Mouse (Mus musculus) spleen, postnatal 36 days (tissue): Measurements from ENCODE around the gene Col6a6.
A peak's percentile ranks its signal among the peaks of the same experiment; 100 is the strongest.

Experiments used
- DNase-seq, 2 experiments: peaks; one replicate each; pipeline ENCODE4 v3.0.0; 2022; ENCODE audit warnings: low spot score in 2 of 2, mixed read lengths in 1 of 2

Gene Col6a6

DNA sequence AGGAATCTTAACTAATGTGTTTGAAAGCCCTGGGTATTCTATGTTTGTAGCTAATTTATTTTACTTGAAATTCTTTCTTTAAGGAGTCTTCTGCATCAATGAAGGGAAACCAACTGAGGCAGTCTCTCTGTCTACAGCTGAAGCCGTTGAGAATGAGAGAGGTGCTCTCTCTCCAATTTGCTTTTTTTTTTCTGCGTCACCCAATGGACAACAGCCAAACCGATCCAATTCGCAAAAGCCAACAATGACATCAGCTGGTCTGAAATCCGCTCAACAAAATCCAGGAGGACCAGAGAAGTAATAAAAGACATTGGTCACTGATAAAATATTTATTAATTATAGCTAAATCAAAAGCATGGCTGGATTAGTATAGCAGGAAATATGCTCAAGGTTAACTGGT lies 26.5 kb downstream of the Col6a6 start:
- DNase-seq, result no peak

GRCm38 (mm10) chr9:105800286-105800685 lies 27.7 kb downstream of the Col6a6 start:
- DNase-seq, result peak; percentile 39 to 45

- no peak for DNase-seq
These were observed 31.8 kb downstream of the Col6a6 start for GRCm38 (mm10) chr9:105796137-105796536.

DNA sequence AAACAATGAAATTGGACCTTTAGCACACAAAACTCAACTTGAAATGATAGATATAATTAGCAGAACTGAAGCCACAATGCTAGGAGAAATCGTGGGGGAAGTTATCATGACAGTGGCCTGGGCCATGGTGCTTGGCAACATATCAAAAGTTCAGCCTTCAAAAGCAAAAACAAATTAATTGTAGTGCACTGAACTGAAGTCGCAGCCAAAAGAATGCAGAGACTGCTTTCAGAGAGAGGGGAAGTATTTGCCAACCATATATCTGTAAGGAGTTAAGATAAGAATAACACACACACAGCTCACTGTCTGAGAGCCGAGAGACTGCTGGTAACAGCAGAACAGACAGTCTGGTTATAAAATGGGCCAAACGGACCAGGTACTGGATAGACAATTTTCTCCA lies 33.0 kb downstream of the Col6a6 start:
- no peak for DNase-seq

DNA sequence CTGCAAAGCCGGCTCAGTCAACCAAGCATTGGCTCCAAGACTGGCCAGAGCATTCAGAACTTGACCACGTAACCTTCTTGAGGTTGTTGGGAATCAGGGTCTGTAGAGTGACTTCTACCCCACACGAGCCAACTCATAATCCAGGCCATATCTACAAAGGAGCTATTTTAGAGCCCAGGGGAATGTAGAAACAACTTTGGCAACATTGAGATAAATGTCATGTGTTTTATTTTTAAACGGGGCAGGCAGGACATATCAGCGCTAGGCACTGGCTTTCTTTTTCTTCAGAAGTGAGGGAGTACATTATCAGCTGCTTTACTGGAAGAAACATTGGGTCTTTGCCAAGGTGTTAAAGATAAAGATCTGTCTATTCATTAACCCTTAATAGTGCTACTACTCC lies 36.1 kb downstream of the Col6a6 start:
- DNase-seq, result no peak

- no peak for DNase-seq
These were observed 39.8 kb downstream of the Col6a6 start for GRCm38 (mm10) chr9:105788203-105788602.

DNA sequence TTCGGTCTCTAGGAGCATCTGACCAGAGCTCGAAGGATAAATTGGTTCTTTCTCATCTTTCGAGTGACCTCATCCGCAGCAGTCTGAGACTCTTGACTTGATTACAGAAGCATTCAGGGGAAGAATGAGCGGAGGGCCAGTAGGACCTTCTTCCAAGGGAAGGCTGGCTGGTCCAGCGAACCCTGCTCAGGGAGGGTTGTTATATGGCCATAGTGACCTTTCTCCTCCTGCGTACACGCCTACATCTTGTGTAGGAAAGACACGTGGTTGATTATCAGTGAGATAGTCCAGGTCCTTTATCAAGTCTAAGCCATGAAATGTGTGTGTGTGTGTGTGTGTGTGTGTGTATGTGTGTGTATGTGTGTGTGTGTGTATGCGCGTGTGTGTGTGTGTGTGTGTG lies 40.2 kb downstream of the Col6a6 start:
- DNase-seq, result no peak

- no peak for DNase-seq
These were observed 43.9 kb downstream of the Col6a6 start for GRCm38 (mm10) chr9:105784026-105784425.

GRCm38 (mm10) chr9:105780696-105781095 lies 47.3 kb downstream of the Col6a6 start:
- no peak for DNase-seq

DNA sequence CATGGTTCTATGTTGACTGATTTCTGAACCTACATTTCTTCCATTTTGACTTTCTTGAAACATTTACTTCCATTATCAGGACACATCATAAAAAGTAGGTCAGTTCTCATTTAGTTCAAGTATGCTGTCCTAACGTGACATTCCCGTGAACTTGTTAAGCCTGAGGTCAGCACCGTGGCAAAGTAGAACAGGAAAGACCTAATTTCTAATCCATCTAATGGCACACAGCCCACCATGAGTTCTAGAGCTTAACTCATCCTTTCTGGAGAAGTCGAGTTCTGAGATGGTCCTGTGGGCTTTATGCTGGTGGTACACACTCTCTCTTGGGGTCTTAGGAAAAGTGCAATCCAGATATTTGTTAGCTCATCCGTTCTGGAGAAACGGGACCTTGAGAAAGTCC lies 49.2 kb downstream of the Col6a6 start:
- no peak for DNase-seq

GRCm38 (mm10) chr9:105774878-105775277 lies 53.1 kb downstream of the Col6a6 start:
- no peak for DNase-seq

- no peak for DNase-seq
These were observed 53.6 kb downstream of the Col6a6 start for GRCm38 (mm10) chr9:105774321-105774720.

DNA sequence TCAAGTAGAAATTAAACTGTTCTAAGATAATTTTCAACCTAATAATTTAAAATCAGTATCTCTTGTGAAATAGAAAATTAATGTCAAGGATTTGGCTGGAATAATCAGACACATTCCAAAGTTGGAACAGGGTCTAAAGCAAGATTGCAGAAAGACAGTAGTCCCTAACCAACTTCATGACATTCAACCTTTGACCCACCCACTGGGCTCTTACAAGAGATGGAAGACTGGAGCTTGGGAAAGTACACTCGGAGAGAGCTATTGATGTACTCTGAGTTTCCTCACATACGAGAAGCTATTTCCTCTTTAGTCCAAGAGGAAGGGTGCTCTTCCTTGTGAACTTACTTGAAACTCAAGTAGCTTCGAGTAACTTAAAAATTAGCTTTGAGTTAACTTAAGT lies 56.6 kb downstream of the Col6a6 start:
- no peak for DNase-seq

- no peak for DNase-seq
These were observed 57.3 kb downstream of the Col6a6 start for GRCm38 (mm10) chr9:105770690-105771089.

GRCm38 (mm10) chr9:105765891-105766290 lies 62.1 kb downstream of the Col6a6 start:
- DNase-seq, result no peak

GRCm38 (mm10) chr9:105764681-105765080 lies 63.3 kb downstream of the Col6a6 start:
- no peak for DNase-seq

DNA sequence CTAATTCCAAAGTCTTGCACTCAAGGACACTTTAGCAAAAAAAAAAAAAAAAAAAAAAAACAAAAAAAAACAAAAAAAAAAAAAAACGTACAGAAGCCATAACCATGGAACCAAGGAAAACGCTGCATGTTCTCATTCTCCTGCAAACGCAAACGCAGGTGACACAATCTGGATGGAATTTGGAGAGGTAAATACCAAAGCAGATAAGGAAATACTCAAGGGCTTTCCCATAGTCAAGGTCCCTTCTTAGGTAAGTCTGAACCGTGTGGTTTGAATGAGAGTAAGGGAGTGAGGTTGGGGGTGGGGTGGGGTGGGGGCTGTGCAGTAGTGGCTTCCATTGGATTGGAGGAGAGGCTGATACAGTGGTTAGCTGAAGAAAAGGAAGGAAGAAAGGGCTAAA lies 63.8 kb downstream of the Col6a6 start:
- no peak for DNase-seq

DNA sequence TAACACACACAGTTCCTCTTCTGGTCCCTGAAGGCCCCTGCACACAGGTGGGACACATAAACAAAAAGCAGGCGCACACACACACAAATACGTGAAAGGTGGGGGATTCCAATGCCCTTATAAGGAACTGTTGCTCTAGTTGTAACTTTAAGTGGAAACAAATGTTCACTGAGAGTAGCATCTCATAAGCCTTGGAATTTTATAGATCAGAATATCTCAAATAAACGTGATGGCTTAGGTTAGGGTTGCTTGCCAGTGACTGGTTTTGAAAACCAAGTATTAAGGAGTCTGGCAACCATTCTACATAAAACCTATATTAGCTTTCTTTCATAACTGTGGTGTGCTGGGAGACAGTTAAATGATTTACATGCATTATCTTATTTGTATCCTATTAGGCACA lies 64.3 kb downstream of the Col6a6 start:
- no peak for DNase-seq

GRCm38 (mm10) chr9:105762274-105762673 lies 65.7 kb downstream of the Col6a6 start:
- no peak for DNase-seq

GRCm38 (mm10) chr9:105758861-105759260 lies 69.1 kb downstream of the Col6a6 start:
- DNase-seq, result no peak

DNA sequence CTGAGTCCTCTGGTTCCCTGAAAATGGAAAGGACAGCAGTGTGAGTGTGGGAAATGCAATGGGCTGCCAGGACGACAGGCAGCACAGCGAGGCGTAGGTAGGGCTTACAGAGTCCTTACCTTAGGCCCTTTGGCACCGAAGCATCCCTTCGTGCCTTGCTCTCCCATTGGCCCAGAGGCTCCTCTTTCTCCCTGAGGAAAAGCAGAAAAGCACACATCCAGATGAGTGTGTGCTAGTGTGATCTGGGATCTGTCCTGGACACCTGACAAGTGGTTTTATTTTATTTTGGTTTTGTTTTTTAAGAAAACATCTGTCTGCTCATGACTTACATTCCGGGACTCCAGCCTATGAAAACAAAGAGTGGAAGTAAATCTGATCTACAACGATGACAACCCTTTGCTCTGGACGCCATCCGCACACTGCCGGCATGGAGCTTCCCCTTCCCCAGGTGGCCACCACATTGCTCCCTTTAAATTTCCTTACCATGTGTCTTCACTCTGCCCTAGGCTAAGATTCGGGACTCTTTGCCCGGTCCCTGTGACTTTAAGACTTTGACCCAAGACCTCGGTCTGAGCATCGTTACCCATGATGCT lies 69.7 kb downstream of the Col6a6 start:
- no peak for DNase-seq

- no peak for DNase-seq
These were observed 73.7 kb downstream of the Col6a6 start for GRCm38 (mm10) chr9:105754256-105754655.

GRCm38 (mm10) chr9:105745861-105746260 lies 82.1 kb downstream of the Col6a6 start:
- no peak for DNase-seq

DNA sequence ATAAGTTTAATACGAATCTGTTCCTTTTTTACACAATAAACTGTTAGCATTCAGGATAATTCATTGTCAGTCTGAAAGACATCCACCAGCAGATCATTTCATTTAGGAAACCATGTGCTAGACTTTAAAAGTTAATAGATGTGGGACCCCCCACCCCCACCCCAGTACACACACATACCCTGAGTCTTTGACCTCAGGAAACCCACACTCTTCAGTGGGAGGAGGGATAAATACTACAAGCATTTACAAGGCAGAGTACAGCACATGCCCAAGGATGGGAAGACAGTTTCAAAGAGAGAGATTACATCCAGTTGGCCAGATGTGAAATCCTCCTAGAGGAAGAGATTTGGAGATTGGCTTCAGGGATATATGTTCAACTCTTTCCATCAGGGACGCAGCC lies 87.5 kb downstream of the Col6a6 start:
- DNase-seq, result no peak
